Mouse (Mus musculus): Measurements from ENCODE around the gene Rprd1b. TPM values are rescaled to one million over a fixed set of nuclear protein-coding genes. Genes with fewer than 3 reads are reported as not detected.

Gene Rprd1b
- polyA plus RNA-seq, 1 experiment from 2014 or later = 50.9 TPM

DNA sequence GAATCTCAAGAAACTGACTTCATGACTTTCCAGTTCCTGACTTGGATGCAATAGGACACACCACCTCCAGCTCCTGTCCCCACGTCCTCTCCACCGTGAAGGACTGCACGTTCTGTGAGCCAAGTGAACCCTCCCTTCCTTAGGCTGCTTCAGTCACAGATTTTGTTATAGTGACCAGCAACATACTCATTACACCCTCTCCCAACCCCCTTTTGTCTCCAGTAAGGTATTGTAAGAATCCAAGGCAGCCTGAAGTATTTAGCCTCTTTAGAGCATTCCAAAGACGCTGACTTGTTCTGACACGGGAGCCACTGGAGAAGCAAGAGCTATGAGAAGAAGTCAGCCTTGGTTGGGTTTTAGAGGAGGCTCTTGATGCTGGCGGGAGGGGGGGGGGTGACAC, 141.1 kb downstream of the Rprd1b start:
- no peaks in the 10 kb centered on the region for H3K9me3 ChIP-seq (ENCODE audit: low read depth, low read length)
- ATAC-seq (ENCODE audit: insufficient read depth) (0 out of 2 replicates have a peak, but pooled peaks have one; percentile 21), DNase-seq (peak; percentile 39)
- H3K36me3 ChIP-seq (ENCODE audit: insufficient read depth) = no peaks in the 10 kb centered on the region
- H3K9ac ChIP-seq = no peak overlapping the region
- H3K27ac ChIP-seq (ENCODE audit: low read depth) = no peak overlapping the region
- TF ChIP-seq CTCF (IDR thresholded peaks at IDR 0.05; ENCODE audit: low read depth) = no peak
- H3K4me1 ChIP-seq (ENCODE audit: insufficient read depth) = peaks cover 6% of the 10 kb centered on the region
- 50% methylated on average over 6 of the region's 6 CpGs for WGBS
- no peak overlapping the region for H3K4me3 ChIP-seq (ENCODE audit: low read depth, low read length)
- H3K27me3 ChIP-seq (ENCODE audit: insufficient read depth, low read length) = no peaks in the 10 kb centered on the region
- H3K4me2 ChIP-seq = no peak overlapping the region

- WGBS = 77% methylated on average over 7 of the region's 7 CpGs
- TF ChIP-seq CTCF (IDR thresholded peaks at IDR 0.05; ENCODE audit: low read depth) = no peak
- H3K36me3 ChIP-seq (ENCODE audit: insufficient read depth) = no peaks in the 10 kb centered on the region
- no peak overlapping the region for H3K4me2 ChIP-seq
- H3K27me3 ChIP-seq (ENCODE audit: insufficient read depth, low read length) = no peaks in the 10 kb centered on the region
- no peaks in the 10 kb centered on the region for H3K9me3 ChIP-seq (ENCODE audit: low read depth, low read length)
- no peak overlapping the region for H3K27ac ChIP-seq (ENCODE audit: low read depth)
- H3K9ac ChIP-seq = no peak overlapping the region
- no peak for DNase-seq
- no peak for ATAC-seq (ENCODE audit: insufficient read depth)
- peaks cover 6% of the 10 kb centered on the region for H3K4me1 ChIP-seq (ENCODE audit: insufficient read depth)
- H3K4me3 ChIP-seq (ENCODE audit: low read depth, low read length) = no peak overlapping the region
These were observed 141.5 kb downstream of the Rprd1b start for GRCm38 (mm10) chr2:158169771-158170170.

DNA sequence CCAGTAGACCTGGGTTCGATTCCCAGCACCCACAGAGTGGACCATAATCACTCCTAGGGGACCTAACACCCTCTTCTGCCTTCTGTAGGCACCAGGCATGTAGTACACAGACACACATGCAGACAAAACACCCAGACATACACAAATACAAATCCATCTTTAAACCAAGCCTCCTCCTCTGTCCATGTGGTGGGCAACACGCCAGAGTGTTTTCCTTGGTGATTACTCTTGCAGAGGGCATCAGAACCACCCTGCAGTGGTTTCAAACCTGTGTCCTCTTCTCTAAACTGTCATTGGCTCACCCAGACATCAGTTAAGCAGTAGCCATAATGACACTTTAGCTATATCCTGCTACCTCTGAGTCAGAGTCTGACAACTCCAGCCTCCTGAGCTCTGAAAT, 142.1 kb downstream of the Rprd1b start:
- no peak for ATAC-seq (ENCODE audit: insufficient read depth)
- H3K4me1 ChIP-seq (ENCODE audit: insufficient read depth) = peaks cover 6% of the 10 kb centered on the region

DNA sequence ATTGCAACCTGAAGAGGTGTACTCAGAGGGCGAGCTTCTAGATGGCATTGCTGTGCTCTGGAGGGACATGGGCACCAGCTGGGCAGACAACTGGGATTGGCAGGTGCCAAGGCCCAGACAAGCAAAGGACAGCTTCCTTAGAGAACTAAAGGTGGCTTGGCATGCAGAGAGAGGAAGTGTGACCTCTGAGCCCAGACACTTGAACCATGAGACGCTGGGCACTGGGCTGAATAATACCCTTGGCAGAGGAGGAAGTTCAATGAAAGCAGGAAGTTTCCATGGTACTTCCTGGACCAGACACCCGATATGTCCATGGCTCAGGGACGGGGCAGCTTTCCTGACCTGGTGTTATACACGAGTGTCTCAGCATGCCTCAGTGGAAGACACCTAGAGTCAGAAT, 146.1 kb downstream of the Rprd1b start:
- peaks cover 6% of the 10 kb centered on the region for H3K4me1 ChIP-seq (ENCODE audit: insufficient read depth)
- ATAC-seq (ENCODE audit: insufficient read depth) (no peak), DNase-seq (no peak)
- H3K9ac ChIP-seq = no peak overlapping the region
- H3K36me3 ChIP-seq (ENCODE audit: insufficient read depth) = no peaks in the 10 kb centered on the region
- no peaks in the 10 kb centered on the region for H3K27me3 ChIP-seq (ENCODE audit: insufficient read depth, low read length)
- H3K4me3 ChIP-seq (ENCODE audit: low read depth, low read length) = no peak overlapping the region
- WGBS = 73% methylated on average over 5 of the region's 5 CpGs
- H3K9me3 ChIP-seq (ENCODE audit: low read depth, low read length) = no peaks in the 10 kb centered on the region
- TF ChIP-seq CTCF (IDR thresholded peaks at IDR 0.05; ENCODE audit: low read depth) = no peak
- H3K27ac ChIP-seq (ENCODE audit: low read depth) = no peak overlapping the region
- no peak overlapping the region for H3K4me2 ChIP-seq

More for the DNA sequence above, 142.1 kb downstream of the Rprd1b start:
- no peak for TF ChIP-seq CTCF (IDR thresholded peaks at IDR 0.05; ENCODE audit: low read depth)
- H3K9me3 ChIP-seq (ENCODE audit: low read depth, low read length) = no peaks in the 10 kb centered on the region
- no peak for DNase-seq
- H3K36me3 ChIP-seq (ENCODE audit: insufficient read depth) = no peaks in the 10 kb centered on the region
- WGBS = 77% methylated on average over 2 of the region's 2 CpGs
- no peaks in the 10 kb centered on the region for H3K27me3 ChIP-seq (ENCODE audit: insufficient read depth, low read length)
- no peak overlapping the region for H3K4me2 ChIP-seq
- H3K27ac ChIP-seq (ENCODE audit: low read depth) = no peak overlapping the region
- H3K4me3 ChIP-seq (ENCODE audit: low read depth, low read length) = no peak overlapping the region
- no peak overlapping the region for H3K9ac ChIP-seq

DNA sequence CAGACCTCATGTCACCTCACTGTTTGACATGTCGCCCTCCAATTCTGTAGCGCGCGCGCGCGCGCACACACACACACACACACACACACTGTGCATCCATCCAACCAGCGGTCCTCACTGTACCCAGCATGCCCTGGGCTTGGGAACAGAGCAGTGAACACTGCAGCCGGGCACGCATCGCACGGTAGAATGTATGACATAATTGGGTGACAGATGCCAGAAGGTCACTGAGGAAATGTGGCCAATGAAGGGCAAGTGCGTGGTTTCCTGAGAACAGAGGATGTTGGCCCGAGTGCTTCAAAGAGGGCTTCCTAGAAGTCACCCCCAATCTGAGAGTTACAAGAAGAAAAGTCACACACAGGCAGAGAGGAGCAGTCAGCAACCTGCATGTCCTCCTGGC, 146.7 kb downstream of the Rprd1b start:
- Histone ChIP-seq H3K9ac (no peak overlapping the region), H3K27me3 (ENCODE audit: insufficient read depth, low read length) (no peaks in the 10 kb centered on the region), H3K4me2 (no peak overlapping the region), H3K9me3 (ENCODE audit: low read depth, low read length) (no peaks in the 10 kb centered on the region), H3K36me3 (ENCODE audit: insufficient read depth) (no peaks in the 10 kb centered on the region), H3K4me3 (ENCODE audit: low read depth, low read length) (no peak overlapping the region), H3K4me1 (ENCODE audit: insufficient read depth) (peaks cover 9% of the 10 kb centered on the region), H3K27ac (ENCODE audit: low read depth) (no peak overlapping the region)
- ATAC-seq (ENCODE audit: insufficient read depth) (no peak), DNase-seq (peak; percentile 20)
- TF ChIP-seq CTCF (IDR thresholded peaks at IDR 0.05; ENCODE audit: low read depth) = no peak
- 72% methylated on average over 15 of the region's 15 CpGs for WGBS

DNA sequence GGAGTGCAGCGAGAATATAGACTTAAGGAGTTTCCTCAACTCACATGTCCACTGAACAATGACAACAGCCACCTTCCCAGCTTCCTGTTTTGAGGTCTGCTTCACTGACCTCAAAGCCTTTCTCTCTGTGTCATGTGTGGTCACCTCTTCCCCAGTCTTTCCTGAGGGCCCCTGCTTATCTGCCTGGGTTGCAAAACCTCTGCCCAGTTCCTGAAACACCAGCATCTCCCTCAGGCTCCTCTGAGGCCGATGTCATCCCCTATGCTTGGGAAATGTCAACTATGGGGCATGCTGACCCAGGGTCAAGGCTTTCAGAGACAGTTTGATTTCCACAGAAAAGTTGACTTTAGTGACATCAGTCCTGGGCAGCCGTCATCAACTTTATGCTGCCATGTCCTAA, 147.1 kb downstream of the Rprd1b start:
- no peak overlapping the region for H3K4me2 ChIP-seq
- DNase-seq (no peak), ATAC-seq (ENCODE audit: insufficient read depth) (no peak)
- H3K36me3 ChIP-seq (ENCODE audit: insufficient read depth) = no peaks in the 10 kb centered on the region
- H3K27ac ChIP-seq (ENCODE audit: low read depth) = no peak overlapping the region
- 38% methylated on average over 3 of the region's 3 CpGs for WGBS
- no peaks in the 10 kb centered on the region for H3K27me3 ChIP-seq (ENCODE audit: insufficient read depth, low read length)
- no peaks in the 10 kb centered on the region for H3K9me3 ChIP-seq (ENCODE audit: low read depth, low read length)
- peaks cover 9% of the 10 kb centered on the region for H3K4me1 ChIP-seq (ENCODE audit: insufficient read depth)
- H3K9ac ChIP-seq = no peak overlapping the region
- no peak overlapping the region for H3K4me3 ChIP-seq (ENCODE audit: low read depth, low read length)
- TF ChIP-seq CTCF (IDR thresholded peaks at IDR 0.05; ENCODE audit: low read depth) = no peak

DNA sequence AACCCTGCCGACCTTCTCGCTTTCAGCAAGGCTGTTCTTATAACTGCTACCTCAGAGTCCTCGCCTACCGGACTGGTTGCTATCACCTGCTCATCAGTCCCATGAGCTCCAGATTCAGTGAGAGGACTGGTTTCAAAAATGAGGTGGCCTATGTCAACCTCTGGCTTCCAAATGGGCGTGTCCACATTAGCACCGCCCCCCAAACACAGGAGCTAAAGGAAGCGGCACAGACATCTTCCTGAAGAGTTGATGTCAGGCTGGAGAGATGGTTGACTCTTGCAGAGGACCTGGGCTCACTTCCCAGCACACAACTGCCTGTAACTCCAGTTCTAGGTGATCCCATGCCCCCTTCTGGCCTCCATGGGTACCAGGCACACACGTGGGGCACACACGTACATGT, 148.5 kb downstream of the Rprd1b start:
- Histone ChIP-seq H3K27ac (ENCODE audit: low read depth) (no peak overlapping the region), H3K4me2 (no peak overlapping the region), H3K9ac (no peak overlapping the region), H3K9me3 (ENCODE audit: low read depth, low read length) (no peaks in the 10 kb centered on the region), H3K27me3 (ENCODE audit: insufficient read depth, low read length) (no peaks in the 10 kb centered on the region), H3K4me3 (ENCODE audit: low read depth, low read length) (no peak overlapping the region), H3K36me3 (ENCODE audit: insufficient read depth) (no peaks in the 10 kb centered on the region), H3K4me1 (ENCODE audit: insufficient read depth) (peaks cover 9% of the 10 kb centered on the region)
- TF ChIP-seq CTCF (IDR thresholded peaks at IDR 0.05; ENCODE audit: low read depth) = no peak
- WGBS = 91% methylated on average over 9 of the region's 9 CpGs
- DNase-seq (no peak), ATAC-seq (ENCODE audit: insufficient read depth) (no peak)

DNA sequence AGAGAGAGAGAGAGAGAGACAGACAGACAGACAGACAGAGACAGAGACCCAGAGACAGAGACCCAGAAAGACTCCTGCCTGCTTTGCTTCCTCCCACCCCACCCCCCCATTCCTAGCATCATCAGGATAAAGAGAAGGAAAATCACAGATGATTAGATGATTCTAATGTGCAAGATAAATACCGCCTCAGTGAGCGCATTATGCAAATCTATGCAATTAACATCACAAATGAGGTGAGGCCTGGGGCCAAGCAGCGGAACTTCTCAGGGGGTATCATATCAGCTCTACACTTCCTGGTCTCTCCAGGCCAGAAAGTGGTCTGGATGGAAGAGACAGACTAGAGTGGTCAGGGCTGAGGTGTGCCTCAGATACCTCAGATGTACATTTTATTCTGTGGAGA, 149.3 kb downstream of the Rprd1b start:
- H3K4me3 ChIP-seq (ENCODE audit: low read depth, low read length) = no peak overlapping the region
- no peaks in the 10 kb centered on the region for H3K9me3 ChIP-seq (ENCODE audit: low read depth, low read length)
- no peak overlapping the region for H3K27ac ChIP-seq (ENCODE audit: low read depth)
- H3K27me3 ChIP-seq (ENCODE audit: insufficient read depth, low read length) = no peaks in the 10 kb centered on the region
- H3K9ac ChIP-seq = no peak overlapping the region
- no peak for TF ChIP-seq CTCF (IDR thresholded peaks at IDR 0.05; ENCODE audit: low read depth)
- ATAC-seq (ENCODE audit: insufficient read depth) (no peak), DNase-seq (no peak)
- H3K4me1 ChIP-seq (ENCODE audit: insufficient read depth) = peaks cover 9% of the 10 kb centered on the region
- WGBS = 78% methylated on average over 3 of the region's 3 CpGs
- H3K4me2 ChIP-seq = no peak overlapping the region
- no peaks in the 10 kb centered on the region for H3K36me3 ChIP-seq (ENCODE audit: insufficient read depth)
